Mouse (Mus musculus): ENCODE data around the gene Wdr20rt.
"Not testable (repeated sequence)": the region's sequence is repeated elsewhere in the genome, so short reads cannot be mapped to it uniquely, and the experiment has no call there.

The Wdr20rt gene

GRCm38 (mm10) chr12:65225467-65225945 is at the start of gene Wdr20rt:
Gene Wdr20rt (plus strand): TSS chr12:65225517.
- no peak for DNase-seq

GRCm38 (mm10) chr12:65187365-65187764 is 38.0 kb upstream of the Wdr20rt start:
- peak in 1 of 2 experiments; percentile 11 for DNase-seq

GRCm38 (mm10) chr12:65189213-65189612 is 36.1 kb upstream of the Wdr20rt start:
- DNase-seq = no peak

GRCm38 (mm10) chr12:65194003-65194530 is 31.2 kb upstream of the Wdr20rt start:
- DNase-seq = no peak

- peak; percentile 15 to 22 for DNase-seq
Measured at GRCm38 (mm10) chr12:65201812-65202211, 23.5 kb upstream of the Wdr20rt start.

GRCm38 (mm10) chr12:65206431-65206830 is 18.9 kb upstream of the Wdr20rt start:
- no peak for DNase-seq

- DNase-seq = no peak
Measured at GRCm38 (mm10) chr12:65216404-65216840, 8.9 kb upstream of the Wdr20rt start.

- peak; percentile 57 to 64 for DNase-seq
Measured at GRCm38 (mm10) chr12:65228628-65229027, 3.3 kb downstream of the Wdr20rt start.

- peak; percentile 17 to 25 for DNase-seq
Measured at GRCm38 (mm10) chr12:65229041-65229440, 3.7 kb downstream of the Wdr20rt start.

GRCm38 (mm10) chr12:65232801-65233200 is 7.5 kb downstream of the Wdr20rt start:
- DNase-seq = not testable (repeated sequence)

GRCm38 (mm10) chr12:65250116-65250738 is 24.9 kb downstream of the Wdr20rt start:
- no peak for DNase-seq

GRCm38 (mm10) chr12:65256887-65257286 is 31.6 kb downstream of the Wdr20rt start:
- DNase-seq = no peak

- DNase-seq = peak in 1 of 2 experiments; percentile 22
Measured at GRCm38 (mm10) chr12:65258212-65259138, 33.2 kb downstream of the Wdr20rt start.

GRCm38 (mm10) chr12:65259139-65260111 is 34.1 kb downstream of the Wdr20rt start:
- DNase-seq = no peak

- DNase-seq = no peak
Measured at GRCm38 (mm10) chr12:65268311-65268984, 43.1 kb downstream of the Wdr20rt start.

GRCm38 (mm10) chr12:65269406-65269805 is 44.1 kb downstream of the Wdr20rt start:
- DNase-seq = no peak

GRCm38 (mm10) chr12:65273807-65274206 is 48.5 kb downstream of the Wdr20rt start:
- peak in 1 of 2 experiments; percentile 24 for DNase-seq

All from cerebellum, postnatal 10 days (tissue).